Mouse (Mus musculus): ENCODE data around the gene Aldh1a2.

GRCm38 (mm10) chr9:71185285-71185684 is 30.3 kb upstream of the Aldh1a2 start:
- TF ChIP-seq MAX (IDR thresholded peaks at IDR 0.05; ENCODE audit: low read depth) = no peak
- TF ChIP-seq POLR2A (IDR thresholded peaks at IDR 0.05; ENCODE audit: insufficient read length, low read depth) = no peak
- no peak for TF ChIP-seq MYOG (IDR thresholded peaks at IDR 0.05; ENCODE audit: control insufficient read depth in 1 of 3, insufficient read depth in 1 of 3, insufficient read length in 2 of 3, low read depth in 2 of 3)
- TF ChIP-seq CEBPB (IDR thresholded peaks at IDR 0.05; ENCODE audit: insufficient read depth, poor library complexity, severe bottlenecking) = no peak
- no peak for TF ChIP-seq TCF12 (IDR thresholded peaks at IDR 0.05; ENCODE audit: insufficient read depth, poor library complexity, severe bottlenecking)
- TF ChIP-seq E2F4 (IDR thresholded peaks at IDR 0.05; ENCODE audit: insufficient read depth) = no peak
